ENCODE assay signal across 10 mouse cellular contexts in genomic region chr10:17385181-17385580, GRCm38 (mm10).
A peak's percentile ranks its signal among the peaks of the same experiment; 100 is the strongest.
DNase-seq lines count a peak whose midpoint lies in the region; ATAC-seq and TF ChIP-seq lines count a peak whose summit lies in the region.
"Had no signal": no experiment of that assay in that cellular context is flagged by ENCODE, and none has a peak within 500 bp of the region (broad histone marks: within the 10 kb centered on the region; RNA-seq: fewer than 3 reads in every experiment).

No protein-coding gene starts in this region.

- no peak for ATAC-seq in heart, embryonic 11.5 days (replicated peaks; ENCODE audit: insufficient number of reproducible peaks, low FRiP score, low TSS enrichment)
- ATAC-seq in megakaryocyte, adult 5-6 weeks (ENCODE audit: poor library complexity, severe bottlenecking), result no peak

- DNase-seq in heart, adult 18-20 months, result peak; percentile 68 to 70
- DNase-seq in brain, embryonic 14.5 days (ENCODE audit: low read depth), result peak; percentile 58
- DNase-seq in heart, adult 9 months (ENCODE audit: low spot score in 2 of 2), result peak; percentile 50 to 76
- no peak for DNase-seq in spleen, postnatal 14 days (ENCODE audit: low spot score in 2 of 2)
- DNase-seq in left cerebral cortex, adult 11 months (ENCODE audit: low spot score), result no peak
- DNase-seq: kidney, adult 9 months had no signal

- H3ac ChIP-seq in C2C12 (ENCODE audit: control insufficient read depth, insufficient read length, low read depth), result no peak overlapping the region

- no peaks in the 10 kb centered on the region for H3K4me1 ChIP-seq in heart, embryonic 11.5 days (ENCODE audit: control insufficient read depth, insufficient read depth, low read length)

- TF ChIP-seq CTCF in C2C12 (IDR thresholded peaks at IDR 0.05; ENCODE audit: control insufficient read depth, insufficient read depth, insufficient read length), result no peak
- TF ChIP-seq CTCF in brain, embryonic 14.5 days (IDR thresholded peaks at IDR 0.05; ENCODE audit: borderline replicate concordance, extremely low read depth, insufficient read depth, insufficient read length), result no peak

- no peak overlapping the region for H3K4me3 ChIP-seq in heart, embryonic 11.5 days (ENCODE audit: low read depth, low read length)
- H3K4me3 ChIP-seq in C2C12 (ENCODE audit: insufficient read depth, poor library complexity, severe bottlenecking), result no peak overlapping the region

- H3K9me3 ChIP-seq in heart, embryonic 11.5 days (replicated peaks; ENCODE audit: control insufficient read depth, low read length), result no peaks in the 10 kb centered on the region

- no peak overlapping the region for H3K27ac ChIP-seq in heart, embryonic 11.5 days (ENCODE audit: low read depth, low read length)
- H3K27ac ChIP-seq: macrophage had no signal

- no peaks in the 10 kb centered on the region for H3K79me2 ChIP-seq in C2C12 (ENCODE audit: control insufficient read depth, insufficient read depth)

- no peaks in the 10 kb centered on the region for H3K27me3 ChIP-seq in heart, embryonic 11.5 days (ENCODE audit: control insufficient read depth, insufficient read depth, low read length)
- no peaks in the 10 kb centered on the region for H3K27me3 ChIP-seq in C2C12 (ENCODE audit: control insufficient read depth, insufficient read depth, insufficient read length)

- no peak overlapping the region for H3K4me2 ChIP-seq in heart, embryonic 11.5 days

- WGBS in heart, embryonic 11.5 days (ENCODE audit: insufficient replicate concordance), result 47% methylated on average over 1 of the region's 1 CpGs

- no peaks in the 10 kb centered on the region for H3K79me3 ChIP-seq in C2C12 (ENCODE audit: low read depth)

- H3K9ac ChIP-seq in heart, embryonic 11.5 days (ENCODE audit: low read depth, low read length), result no peak overlapping the region

- no peaks in the 10 kb centered on the region for H3K36me3 ChIP-seq in heart, embryonic 11.5 days (ENCODE audit: control insufficient read depth, insufficient read depth, low read length)
- H3K36me3 ChIP-seq in C2C12 (ENCODE audit: control insufficient read depth, insufficient read depth), result no peaks in the 10 kb centered on the region

- TF ChIP-seq POLR2A in brain, embryonic 14.5 days (IDR thresholded peaks at IDR 0.05; ENCODE audit: borderline replicate concordance, extremely low read depth, insufficient read depth, insufficient read length, poor library complexity, severe bottlenecking), result no peak

TF ChIP-seq in C2C12, 6 proteins besides CTCF, POLR2A, EP300 and RAD21:
- peak; percentile 78 for TF ChIP-seq CEBPB (IDR thresholded peaks at IDR 0.05; ENCODE audit: low read depth)
- no peak for TF ChIP-seq MAX (IDR thresholded peaks at IDR 0.05)

Comparison
In these comparisons a context has a peak if more than half of its experiments do, and no peak if none do; other contexts are left out.
1. DNase-seq: peak in heart, adult 18-20 months (2 of 2), brain, embryonic 14.5 days (single experiment) and heart, adult 9 months (2 of 2); none in spleen, postnatal 14 days (0 of 2) and left cerebral cortex, adult 11 months (single experiment).